ENCODE assay signal across 12 mouse cellular contexts in the genomic region with DNA sequence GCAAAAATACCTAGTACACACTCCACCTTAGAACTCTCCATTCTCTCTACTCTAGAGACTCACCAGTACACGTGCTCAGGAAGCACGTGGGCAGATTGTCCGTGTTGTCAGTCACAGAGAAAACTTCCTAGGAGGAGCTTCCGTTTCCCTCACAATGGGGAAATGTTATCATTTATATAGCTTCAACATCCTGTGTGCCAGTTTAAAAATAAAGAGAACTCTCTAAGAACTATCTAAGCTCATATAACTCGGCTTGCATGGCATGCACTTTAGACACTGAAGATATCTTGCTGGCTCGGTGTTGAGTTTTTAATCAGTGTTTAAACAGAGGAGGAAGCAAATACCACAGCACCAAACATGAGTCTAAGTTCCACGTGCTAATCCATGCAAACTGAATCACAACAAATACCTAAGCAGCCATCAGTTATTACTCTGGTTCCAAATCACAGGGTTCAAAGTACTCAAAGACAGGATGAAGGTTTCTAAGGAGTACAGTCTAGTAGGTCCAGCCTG.
DNase-seq lines count a peak whose midpoint lies in the region; ATAC-seq and TF ChIP-seq lines count a peak whose summit lies in the region.
"Had no signal": no experiment of that assay in that cellular context is flagged by ENCODE, and none has a peak within 500 bp of the region (broad histone marks: within the 10 kb centered on the region; RNA-seq: fewer than 3 reads in every experiment).

No protein-coding gene starts in this region.

- ATAC-seq in kidney, embryonic 14.5 days (ENCODE audit: low FRiP score, low TSS enrichment) = no peak
- peak; percentile 36; the same call in 1 of the 2 replicates for ATAC-seq in heart, embryonic 12.5 days (ENCODE audit: insufficient number of reproducible peaks, low FRiP score)
- ATAC-seq in intestine, embryonic 15.5 days = 0 out of 2 replicates have a peak, but pooled peaks have one; percentile 39
- ATAC-seq: activated CD4-positive, CD25-positive, alpha-beta regulatory T cell, adult 4 months; forebrain, embryonic 15.5 days had no signal

- H3K4me3 ChIP-seq in kidney, embryonic 14.5 days (ENCODE audit: low read length) = no peak overlapping the region
- no peak overlapping the region for H3K4me3 ChIP-seq in heart, embryonic 12.5 days
- H3K4me3 ChIP-seq in intestine, embryonic 15.5 days (replicated peaks) = no peak overlapping the region
- H3K4me3 ChIP-seq in olfactory bulb, adult 2 months (ENCODE audit: insufficient read depth, low read depth, low read length) = no peak overlapping the region
- H3K4me3 ChIP-seq: forebrain, embryonic 15.5 days; limb, embryonic 10.5 days had no signal

- H3K36me3 ChIP-seq in kidney, embryonic 14.5 days (ENCODE audit: control insufficient read depth, insufficient read depth, low read length) = no peaks in the 10 kb centered on the region
- no peaks in the 10 kb centered on the region for H3K36me3 ChIP-seq in heart, embryonic 12.5 days
- no peaks in the 10 kb centered on the region for H3K36me3 ChIP-seq in intestine, embryonic 15.5 days
- H3K36me3 ChIP-seq: forebrain, embryonic 15.5 days; limb, embryonic 10.5 days had no signal

- H3K9ac ChIP-seq in kidney, embryonic 14.5 days (ENCODE audit: low read depth, low read length) = no peak overlapping the region
- no peak overlapping the region for H3K9ac ChIP-seq in heart, embryonic 12.5 days
- no peak overlapping the region for H3K9ac ChIP-seq in intestine, embryonic 15.5 days
- H3K9ac ChIP-seq: forebrain, embryonic 15.5 days had no signal

- TF ChIP-seq CTCF in olfactory bulb, adult 2 months (IDR thresholded peaks at IDR 0.05; ENCODE audit: insufficient read depth, low read depth, low read length) = no peak

- TF ChIP-seq POLR2A in olfactory bulb, adult 2 months (IDR thresholded peaks at IDR 0.05; ENCODE audit: insufficient read depth, low read depth, low read length) = no peak

- H3K27ac ChIP-seq in kidney, embryonic 14.5 days (ENCODE audit: low read depth, low read length) = no peak overlapping the region
- peak overlapping the region; percentile 22; the same call in 1 of the 2 replicates for H3K27ac ChIP-seq in heart, embryonic 12.5 days (ENCODE audit: poor library complexity, severe bottlenecking)
- no peak overlapping the region for H3K27ac ChIP-seq in intestine, embryonic 15.5 days
- H3K27ac ChIP-seq in olfactory bulb, adult 2 months (ENCODE audit: insufficient read depth, low read depth, low read length) = peak overlapping the region; percentile 51; the same call in 1 of the 2 replicates
- H3K27ac ChIP-seq: forebrain, embryonic 15.5 days; kidney, postnatal 0 days had no signal

- no peaks in the 10 kb centered on the region for H3K9me3 ChIP-seq in kidney, embryonic 14.5 days (ENCODE audit: control insufficient read depth, low read length)
- H3K9me3 ChIP-seq in heart, embryonic 12.5 days (replicated peaks) = no peaks in the 10 kb centered on the region
- no peaks in the 10 kb centered on the region for H3K9me3 ChIP-seq in intestine, embryonic 15.5 days
- H3K9me3 ChIP-seq: forebrain, embryonic 15.5 days; limb, embryonic 10.5 days had no signal

- whole genome bisulfite sequencing in kidney, embryonic 14.5 days = 69% methylated on average over 7 of the region's 7 CpGs
- 16% methylated on average over 7 of the region's 7 CpGs for WGBS in heart, embryonic 12.5 days
- WGBS in intestine, embryonic 15.5 days = 41% methylated on average over 7 of the region's 7 CpGs
- WGBS in olfactory bulb, adult 2 months = 28% methylated on average over 7 of the region's 7 CpGs

- peaks cover 4% of the 10 kb centered on the region; the same call in 1 of the 2 replicates for H3K4me1 ChIP-seq in kidney, embryonic 14.5 days (ENCODE audit: control insufficient read depth, insufficient read depth, low read length)
- H3K4me1 ChIP-seq in heart, embryonic 12.5 days (replicated peaks) = peaks cover 63% of the 10 kb centered on the region
- peaks cover 31% of the 10 kb centered on the region for H3K4me1 ChIP-seq in intestine, embryonic 15.5 days (replicated peaks)
- H3K4me1 ChIP-seq in olfactory bulb, adult 2 months (ENCODE audit: control insufficient read depth, insufficient read depth, low read length) = peaks cover 13% of the 10 kb centered on the region

- H3K4me2 ChIP-seq in kidney, embryonic 14.5 days (replicated peaks; ENCODE audit: low read depth, low read length) = no peak overlapping the region
- H3K4me2 ChIP-seq in heart, embryonic 12.5 days = no peak overlapping the region
- H3K4me2 ChIP-seq in intestine, embryonic 15.5 days (replicated peaks) = no peak overlapping the region
- H3K4me2 ChIP-seq: forebrain, embryonic 15.5 days had no signal

- no peaks in the 10 kb centered on the region for H3K27me3 ChIP-seq in kidney, embryonic 14.5 days (ENCODE audit: control insufficient read depth, insufficient read depth, low read length)
- no peaks in the 10 kb centered on the region for H3K27me3 ChIP-seq in heart, embryonic 12.5 days (replicated peaks)
- H3K27me3 ChIP-seq in intestine, embryonic 15.5 days (replicated peaks) = no peaks in the 10 kb centered on the region
- H3K27me3 ChIP-seq: forebrain, embryonic 15.5 days had no signal

- DNase-seq in kidney, adult 9 months = peak; percentile 60
- no peak for DNase-seq in testis, postnatal 14 days (ENCODE audit: low spot score)
- DNase-seq in thymus, postnatal 25 days = no peak
- DNase-seq: cerebellum, adult 9-11 months had no signal

Comparison
In these comparisons a context has a peak if more than half of its experiments do, and no peak if none do; other contexts are left out.
1. H3K27ac ChIP-seq: peak in heart, embryonic 12.5 days (single experiment) and olfactory bulb, adult 2 months (single experiment); none in kidney, embryonic 14.5 days (single experiment) and intestine, embryonic 15.5 days (single experiment).